Mouse (Mus musculus): ENCODE measurements around the gene Cbx2.
A peak's percentile ranks its signal among the peaks of the same experiment; 100 is the strongest.

Cbx2 gene

DNA sequence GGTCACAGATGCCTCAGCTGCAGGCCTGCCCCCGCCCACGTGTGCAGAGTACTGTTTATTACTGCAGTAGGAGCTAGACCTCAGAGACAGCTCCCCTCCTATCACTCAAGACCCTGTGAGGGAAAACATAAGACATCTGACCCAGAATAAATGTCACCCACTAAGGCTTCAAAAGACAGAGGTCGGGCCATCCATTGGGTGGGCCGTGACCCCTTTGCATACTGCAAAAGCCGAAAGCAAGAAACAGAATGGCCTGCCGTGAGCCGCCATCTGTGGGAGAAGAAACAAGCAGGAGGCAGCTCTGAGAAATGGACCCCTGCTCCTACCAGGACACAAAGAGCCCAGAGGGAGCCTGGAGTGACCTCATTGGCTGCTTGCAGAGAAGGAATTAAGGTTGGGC, 5.3 kb upstream of the Cbx2 start:
- DNase-seq (ENCODE audit: low spot score in 2 of 2), result no peak

DNA sequence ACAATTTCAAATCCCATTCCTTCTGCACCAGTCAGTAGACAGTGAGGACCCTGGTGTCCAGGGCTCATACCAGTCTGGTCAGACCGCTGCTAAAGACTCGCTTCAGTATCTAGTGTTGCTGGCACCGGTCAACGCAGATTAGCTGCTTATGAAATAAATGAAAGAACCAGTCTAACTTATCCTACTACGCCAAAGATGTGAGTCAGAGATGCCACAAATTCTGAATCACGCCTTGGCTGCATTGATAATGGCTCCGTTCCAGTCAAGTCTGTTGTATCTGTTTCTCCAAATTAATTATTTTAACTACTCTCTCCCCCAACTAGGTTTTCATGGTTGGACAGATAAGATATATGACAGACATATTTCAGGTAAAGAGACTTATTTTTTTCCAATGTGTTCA, 1.6 kb upstream of the Cbx2 start:
- no peak for DNase-seq (ENCODE audit: low spot score in 2 of 2)

DNA sequence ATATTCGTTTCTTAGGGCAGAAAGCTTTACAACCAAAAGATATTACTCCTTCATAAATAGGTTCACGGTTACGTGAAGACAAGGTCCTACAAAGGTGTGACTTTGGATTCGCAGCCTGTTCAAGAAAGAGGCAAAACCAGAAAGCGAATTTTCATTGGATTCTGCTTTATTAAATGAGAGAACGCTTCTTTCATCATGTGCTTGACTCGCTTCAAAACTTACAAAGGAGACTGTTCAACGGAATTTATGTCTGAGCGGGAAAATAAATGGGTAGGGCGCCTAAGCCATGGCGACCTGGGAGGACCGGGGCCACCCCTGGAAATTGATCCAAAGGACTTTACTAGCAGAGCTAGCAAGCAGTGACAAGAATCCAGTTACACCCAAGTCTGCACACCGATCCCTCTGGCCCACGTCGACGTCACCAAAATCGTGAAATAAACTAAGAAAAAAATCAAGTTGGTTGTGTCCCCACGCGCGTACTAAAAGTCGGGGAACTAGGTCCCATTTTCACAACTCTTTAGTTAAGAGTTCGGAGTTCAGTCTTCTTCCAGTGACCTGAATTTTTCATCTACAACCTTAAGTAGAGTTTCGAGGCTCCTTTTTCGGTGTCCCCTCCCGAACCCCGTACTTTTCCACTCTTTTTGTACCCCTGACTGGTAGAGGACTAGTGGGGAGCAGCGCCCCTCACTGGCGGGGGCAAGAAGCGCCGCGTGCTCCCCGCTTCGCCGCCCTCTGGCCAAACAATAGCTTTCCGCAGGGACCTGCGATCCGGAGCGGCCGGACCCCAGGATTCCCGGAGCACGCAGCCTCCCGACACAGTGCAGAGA, 481 bp upstream of the Cbx2 start:
- DNase-seq (ENCODE audit: low spot score in 2 of 2), result no peak

GRCm38 (mm10) chr11:119023616-119023980, 836 bp downstream of the Cbx2 start:
- DNase-seq (ENCODE audit: low spot score in 2 of 2), result no peak

- no peak for DNase-seq (ENCODE audit: low spot score in 2 of 2)
These were observed 1.5 kb downstream of the Cbx2 start for GRCm38 (mm10) chr11:119024260-119024659.

DNA sequence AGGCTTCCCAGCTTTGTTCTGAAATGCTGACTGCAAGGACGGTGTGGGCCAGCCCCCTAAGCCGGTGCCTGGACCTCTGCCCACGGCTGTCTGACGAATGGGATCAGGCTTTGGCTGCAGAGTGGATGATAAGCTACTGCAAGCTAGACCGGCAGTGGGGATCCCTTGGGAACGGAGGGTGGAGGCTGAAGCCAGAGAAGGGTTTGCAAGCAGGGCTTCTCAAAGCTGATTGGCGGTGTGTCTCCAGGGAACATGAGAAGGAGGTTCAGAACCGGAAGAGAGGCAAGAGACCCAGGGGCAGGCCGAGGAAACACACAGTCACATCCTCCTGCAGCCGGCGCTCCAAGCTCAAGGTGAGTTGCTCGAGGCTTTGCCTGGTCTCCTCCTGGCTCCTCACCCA, 3.4 kb downstream of the Cbx2 start:
- no peak for DNase-seq (ENCODE audit: low spot score in 2 of 2)

DNA sequence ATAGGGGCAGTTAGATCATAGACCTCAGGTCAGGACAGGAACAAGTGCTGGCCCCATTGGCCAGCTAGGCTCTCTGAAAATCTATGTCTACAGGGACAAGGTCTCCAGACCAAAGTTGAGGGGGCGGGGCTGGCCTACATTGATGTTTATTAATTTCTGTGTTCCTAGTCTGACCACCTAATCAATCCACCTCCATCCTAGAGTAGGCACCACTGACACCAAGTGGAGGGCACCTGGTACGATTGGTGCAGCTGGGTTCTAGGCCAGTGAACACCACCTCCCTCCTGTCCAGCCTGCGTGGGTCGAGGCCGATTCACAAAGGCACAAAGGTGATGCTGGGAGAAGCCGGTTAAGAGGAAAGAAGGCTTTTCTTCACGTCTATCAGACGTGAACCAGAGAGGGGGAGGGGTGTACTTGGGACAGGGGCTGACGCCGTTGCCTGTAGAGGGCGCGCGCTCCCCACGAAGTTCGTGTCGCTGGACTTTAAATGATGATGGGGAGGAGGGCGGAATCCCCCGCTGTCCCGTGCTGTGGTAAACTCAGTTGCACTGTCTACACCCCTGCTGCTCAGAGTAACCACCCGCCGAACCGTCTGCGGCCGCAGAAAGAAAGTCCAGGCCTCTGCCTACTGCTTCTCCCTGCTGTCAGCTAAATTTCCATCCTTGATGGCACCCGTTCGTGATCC, 11.3 kb downstream of the Cbx2 start:
- peak; percentile 64 to 78 for DNase-seq (ENCODE audit: low spot score in 2 of 2)

- DNase-seq (ENCODE audit: low spot score in 2 of 2), result no peak
These were observed 11.9 kb downstream of the Cbx2 start for GRCm38 (mm10) chr11:119034635-119035034.

DNA sequence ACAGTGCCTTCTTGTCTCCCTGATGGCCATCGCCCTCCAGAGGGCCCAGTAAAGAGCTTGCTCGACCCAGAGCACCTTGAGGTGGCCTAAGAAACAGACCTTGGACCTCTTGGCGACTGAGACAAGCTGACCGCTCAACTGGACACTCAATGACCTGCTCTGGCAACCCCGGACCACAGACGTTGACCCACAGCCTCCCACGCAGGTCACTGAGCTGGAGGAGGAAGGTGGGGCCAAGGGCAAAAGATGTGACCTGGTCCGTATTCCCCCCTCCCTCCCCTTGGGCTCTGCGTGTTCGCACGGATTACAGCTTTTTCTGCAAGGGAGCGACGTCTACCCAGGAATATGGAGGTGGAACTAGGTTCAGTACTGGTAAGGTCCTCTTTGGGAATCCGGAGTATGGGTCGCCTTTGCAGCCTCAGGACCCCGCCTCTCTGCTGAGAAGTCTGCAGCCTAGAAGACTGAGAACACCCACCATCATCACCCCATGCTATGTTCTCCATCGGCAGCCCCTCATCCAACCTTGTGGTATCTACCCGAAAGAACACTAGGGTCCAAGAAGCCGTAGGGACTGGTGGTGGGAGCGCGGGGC, 12.4 kb downstream of the Cbx2 start:
- DNase-seq (ENCODE audit: low spot score in 2 of 2), result no peak

DNA sequence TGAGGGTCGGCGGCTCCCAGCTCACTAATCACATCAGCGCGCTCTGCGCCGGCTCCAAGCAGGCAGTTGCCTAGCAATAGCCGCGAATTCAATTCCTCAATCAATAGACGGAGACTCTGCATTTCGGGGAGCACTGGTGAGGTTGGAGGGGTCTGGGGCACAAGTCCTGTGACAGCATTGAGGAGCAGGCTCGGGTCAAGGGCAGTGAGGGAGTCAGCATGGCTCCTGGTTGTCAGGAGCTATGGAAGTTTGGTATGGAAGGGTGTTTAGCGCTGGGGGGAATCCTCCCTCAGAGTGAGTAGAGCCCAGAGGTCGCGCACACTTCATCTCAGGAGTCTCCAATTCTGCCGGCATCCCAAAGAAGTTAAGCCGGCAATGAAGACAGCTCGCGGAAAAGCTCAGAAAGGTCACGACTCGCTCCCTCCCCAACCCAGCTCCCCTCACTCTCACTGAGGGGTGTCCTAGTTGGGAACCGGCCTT, 13.0 kb downstream of the Cbx2 start:
- no peak for DNase-seq (ENCODE audit: low spot score in 2 of 2)

DNA sequence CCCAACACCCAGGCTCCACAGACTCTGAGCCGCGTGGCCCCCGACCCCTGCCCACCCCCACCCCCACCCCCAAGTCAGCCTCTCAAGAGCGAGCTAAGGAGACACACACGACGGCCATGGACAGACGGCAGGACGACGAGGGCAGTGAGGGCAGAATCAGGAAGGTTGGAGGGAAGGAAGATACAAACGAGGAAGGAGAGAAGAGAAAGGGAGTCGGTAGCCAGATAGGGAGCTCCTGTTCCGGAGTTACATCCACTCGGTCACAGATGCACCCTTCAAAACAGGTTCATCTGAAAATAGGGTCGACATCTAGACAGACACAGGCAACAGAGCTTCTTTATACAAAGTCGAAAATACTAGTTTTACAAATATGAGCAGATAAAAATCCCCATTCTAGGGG, 13.7 kb downstream of the Cbx2 start:
- DNase-seq (ENCODE audit: low spot score in 2 of 2), result no peak

GRCm38 (mm10) chr11:119036934-119037779, 14.4 kb downstream of the Cbx2 start:
- no peak for DNase-seq (ENCODE audit: low spot score in 2 of 2)

- DNase-seq (ENCODE audit: low spot score in 2 of 2), result no peak
These were observed 15.1 kb downstream of the Cbx2 start for GRCm38 (mm10) chr11:119037780-119038401.

DNA sequence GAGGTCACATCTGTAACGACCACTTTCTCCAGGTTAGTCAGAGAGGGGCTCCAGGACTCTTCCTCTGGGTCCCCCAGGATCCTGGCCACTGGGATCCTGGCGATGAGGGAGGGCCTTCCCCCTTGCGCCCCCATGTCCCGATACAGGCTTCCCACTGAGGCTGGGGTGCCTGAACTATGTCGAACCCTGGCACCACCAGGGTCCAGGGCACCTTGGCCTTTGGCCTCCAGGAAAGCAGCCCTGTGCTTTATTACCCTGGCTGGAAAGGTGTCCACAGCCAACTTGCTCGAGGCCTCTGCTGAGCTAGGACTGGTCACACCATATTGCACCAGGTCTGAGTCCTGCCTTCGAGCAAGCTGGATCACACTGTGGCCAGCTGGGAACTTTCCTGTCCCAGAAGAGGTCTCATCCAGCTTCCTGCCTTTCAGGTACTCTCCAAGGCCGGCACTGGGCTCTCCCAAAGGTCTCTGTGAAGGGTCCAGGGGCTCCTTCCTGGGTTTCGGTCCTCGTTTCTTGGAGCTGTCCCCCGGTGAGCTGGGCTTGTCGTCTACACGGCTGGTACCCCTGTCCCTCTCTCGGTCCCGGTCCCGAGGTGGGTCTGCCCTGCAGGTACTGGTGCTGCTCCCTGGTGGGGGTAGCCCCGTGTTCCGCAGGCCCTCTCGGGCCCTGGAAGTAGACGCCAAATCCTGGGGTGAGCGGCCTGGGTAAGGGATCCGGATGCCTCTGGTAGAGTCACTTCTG, 16.2 kb downstream of the Cbx2 start:
- no peak for DNase-seq (ENCODE audit: low spot score in 2 of 2)

DNA sequence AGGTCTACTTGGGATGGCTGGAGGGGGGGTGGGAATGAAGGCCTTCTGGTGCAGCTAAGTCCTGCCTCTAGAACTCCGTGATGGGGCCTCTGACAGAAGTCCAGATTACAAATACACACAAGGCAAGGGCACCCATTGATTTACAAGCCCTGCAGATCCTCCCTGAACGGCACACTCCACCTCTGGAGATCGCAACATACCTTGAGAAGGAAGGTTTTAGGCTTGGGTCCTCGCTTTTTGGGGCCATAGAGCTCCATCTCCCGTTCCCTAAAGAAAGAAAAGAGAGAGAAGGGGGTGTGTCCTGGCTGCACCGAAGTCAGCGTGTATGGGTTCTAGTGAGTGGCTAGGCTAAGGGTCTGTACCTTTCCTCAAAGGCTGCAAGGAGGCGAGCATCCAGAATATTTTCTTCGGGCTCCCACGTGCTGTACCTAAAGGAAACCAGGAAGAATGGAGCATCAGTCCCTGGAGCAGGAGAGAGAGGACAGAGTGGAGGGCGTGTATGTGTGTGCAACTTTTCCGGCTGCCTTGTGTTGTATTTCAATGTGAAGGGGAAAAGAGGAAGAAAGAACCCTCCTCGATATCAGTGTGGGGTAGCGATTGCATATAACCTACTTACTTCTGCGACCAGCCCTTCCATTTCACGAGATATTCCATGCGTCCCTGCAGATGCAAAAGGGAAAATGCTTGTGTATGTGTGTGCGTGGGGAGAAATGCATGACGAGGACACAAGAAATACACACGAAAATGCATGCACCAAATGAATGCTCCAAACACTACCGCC, 17.2 kb downstream of the Cbx2 start:
- no peak for DNase-seq (ENCODE audit: low spot score in 2 of 2)

DNA sequence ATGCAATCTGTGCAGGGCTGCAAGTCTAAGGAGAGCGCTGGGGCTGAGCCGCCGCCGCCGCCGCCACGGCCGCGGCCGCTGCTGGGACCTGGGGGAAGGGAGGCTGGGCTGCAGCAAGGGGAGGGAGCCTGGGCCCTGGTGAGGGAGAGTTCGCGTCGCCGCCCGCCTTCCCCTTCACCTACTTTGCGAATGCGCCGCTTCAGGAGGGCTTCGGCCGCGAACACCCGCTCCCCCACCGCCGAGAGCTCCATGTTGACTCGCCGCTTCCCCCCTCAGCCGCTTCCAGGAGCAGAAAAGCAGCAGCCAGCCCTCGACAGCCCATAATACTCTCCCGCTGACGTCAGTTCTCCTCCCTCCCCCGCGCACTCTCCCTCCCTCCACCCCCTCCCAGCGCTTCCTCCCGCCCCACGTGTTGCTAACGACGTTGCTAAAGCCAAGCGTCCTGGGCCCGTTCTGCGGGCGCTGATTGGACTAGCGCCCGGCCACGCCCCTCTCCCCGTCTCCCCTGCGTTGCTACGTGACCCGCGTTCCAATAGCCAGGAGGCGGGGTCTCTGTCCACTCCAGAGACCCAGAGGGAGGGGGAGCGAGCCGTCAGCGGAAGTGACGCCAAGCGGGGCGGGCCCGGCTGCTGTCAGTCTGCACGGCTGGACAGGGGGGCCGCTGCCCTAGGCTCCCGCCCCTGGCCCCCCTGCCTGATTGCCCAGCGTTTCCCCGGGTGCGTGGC, 18.0 kb downstream of the Cbx2 start, which contains the start of gene Cbx8:
TSS of gene Cbx8 (minus strand) at position 370 of the 725 bp plus-strand sequence.
- peak; percentile 90 to 92 for DNase-seq (ENCODE audit: low spot score in 2 of 2)

GRCm38 (mm10) chr11:119041325-119041716, 18.6 kb downstream of the Cbx2 start:
- DNase-seq (ENCODE audit: low spot score in 2 of 2), result no peak

DNA sequence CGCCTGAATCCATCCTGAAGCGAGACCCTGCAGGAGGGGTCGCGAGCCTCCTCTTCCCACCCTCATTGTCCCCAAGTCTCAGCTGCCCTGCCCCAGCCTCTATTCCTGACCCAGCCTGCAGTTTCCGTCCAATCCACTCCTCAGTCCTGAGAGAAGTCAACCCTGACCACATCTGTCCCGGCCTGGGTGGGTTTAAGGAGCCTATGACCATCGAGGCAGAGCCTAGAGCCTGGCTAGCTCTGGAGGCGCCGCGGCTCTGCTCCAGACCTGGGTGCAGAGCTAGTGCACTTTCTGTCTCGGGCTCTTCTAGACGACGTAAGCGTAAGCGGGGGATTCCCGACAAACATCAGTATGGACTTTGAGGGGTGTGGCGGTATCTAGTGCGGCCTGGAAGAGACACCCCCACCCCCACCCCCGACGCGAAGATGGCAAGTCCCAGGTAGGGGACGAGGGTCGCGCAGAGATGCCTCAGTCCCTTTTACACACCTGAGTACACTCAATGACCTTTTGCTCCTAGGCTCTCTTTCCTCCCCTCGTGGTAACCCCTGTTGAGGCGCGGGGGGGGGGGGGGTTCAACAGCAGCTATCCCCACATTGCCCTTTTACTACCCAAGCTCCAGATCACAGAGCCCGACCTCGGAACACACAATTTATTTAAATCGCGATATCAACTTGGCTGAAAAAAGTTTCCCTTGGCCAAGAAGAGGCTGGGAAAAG, 19.1 kb downstream of the Cbx2 start:
- no peak for DNase-seq (ENCODE audit: low spot score in 2 of 2)
